Mouse (Mus musculus) cerebellum, adult 2 months (tissue): ENCODE data around the gene Cenpp.

Source experiments
- CTCF ChIP-seq: fragments of 200-500 bp; IDR thresholded peaks from 2 replicates; pipeline ENCODE4 v1.5.1; 2011; ENCODE audit warnings: low read depth, mild to moderate bottlenecking, control low read depth, low read length, moderate library complexity, borderline replicate concordance; ENCODE audit not compliant: insufficient read depth
- POLR2A ChIP-seq: fragments of 200-500 bp; IDR thresholded peaks from 2 replicates; pipeline ENCODE4 v1.6.1; 2011; ENCODE audit warnings: low read length, control low read depth, borderline replicate concordance; ENCODE audit not compliant: insufficient read depth

GRCm38 (mm10) chr13:49556203-49556602, 96.4 kb downstream of the Cenpp start:
- TF ChIP-seq CTCF (no peak), POLR2A (no peak)
